Mouse (Mus musculus): Measurements from ENCODE around the gene Eps15. TPM values are rescaled to one million over a fixed set of nuclear protein-coding genes. Genes with fewer than 3 reads are reported as not detected.

The Eps15 gene
- total and polyA plus RNA-seq, 2 experiments: 5.5 to 29.6 TPM

DNA sequence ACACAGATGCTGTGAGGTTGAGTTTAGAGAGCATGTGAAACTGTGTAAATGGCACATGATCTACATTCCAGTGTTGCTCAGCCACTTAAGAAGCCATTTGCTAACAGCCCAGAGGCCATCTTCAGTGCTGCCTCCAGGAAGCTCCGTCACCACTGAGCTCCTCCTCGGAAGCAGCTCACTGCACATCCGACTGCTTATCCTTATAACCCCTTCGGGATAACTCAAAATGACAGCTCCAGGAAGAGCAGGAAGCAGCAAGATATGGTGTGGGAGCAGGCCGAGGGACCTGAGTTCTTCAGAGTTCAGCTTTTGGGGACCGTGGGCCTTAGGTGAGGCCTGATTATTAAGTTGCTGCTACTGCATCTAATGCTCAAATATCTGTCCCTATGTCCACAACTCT, 18.0 kb upstream of the Eps15 start:
- H3K36me3 ChIP-seq (ENCODE audit: control insufficient read depth, insufficient read depth, low read length): no peaks in the 10 kb centered on the region
- H3K79me2 ChIP-seq (ENCODE audit: control insufficient read depth, insufficient read depth, low read length): no peaks in the 10 kb centered on the region
- no peaks in the 10 kb centered on the region for H3K4me1 ChIP-seq (ENCODE audit: control insufficient read depth, insufficient read depth, low read length)
- no peak overlapping the region for H3K4me3 ChIP-seq (ENCODE audit: insufficient read depth, low read depth, low read length)
- 81% methylated on average over 6 of the region's 6 CpGs for WGBS
- no peaks in the 10 kb centered on the region for H3K27me3 ChIP-seq (ENCODE audit: control insufficient read depth, insufficient read depth, low read length)
- DNase-seq (ENCODE audit: extremely low read depth, low read depth, low spot score): no peak
- TF ChIP-seq POLR2A (IDR thresholded peaks at IDR 0.05; ENCODE audit: extremely low read depth, insufficient read depth, low read length): no peak
- TF ChIP-seq CTCF (IDR thresholded peaks at IDR 0.05; ENCODE audit: low read depth, low read length): no peak
- no peak overlapping the region for H3K27ac ChIP-seq (replicated peaks; ENCODE audit: insufficient read depth, low read depth, low read length)
- no peak overlapping the region for H3K9ac ChIP-seq (ENCODE audit: low read depth, low read length)

DNA sequence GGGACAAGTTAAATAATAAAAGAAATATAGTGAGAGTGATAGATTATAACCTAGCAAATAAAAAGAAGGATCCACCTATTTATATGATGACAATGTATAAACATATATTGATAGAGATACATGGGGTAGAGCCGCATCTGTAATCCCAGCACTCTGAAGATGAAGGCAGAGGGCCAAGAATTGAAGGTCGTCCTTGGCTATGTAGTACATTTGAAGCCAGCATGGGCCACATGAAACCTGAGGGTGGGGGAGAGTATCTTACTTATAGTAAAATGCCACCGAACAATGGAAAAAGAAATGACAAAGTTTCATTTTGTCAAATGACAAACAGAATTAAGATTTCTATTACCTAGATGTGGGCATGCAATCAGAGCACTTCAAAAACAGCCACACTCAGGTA, 14.0 kb upstream of the Eps15 start:
- Histone ChIP-seq H3K4me1 (ENCODE audit: control insufficient read depth, insufficient read depth, low read length) (no peaks in the 10 kb centered on the region), H3K9ac (ENCODE audit: low read depth, low read length) (no peak overlapping the region), H3K27me3 (ENCODE audit: control insufficient read depth, insufficient read depth, low read length) (no peaks in the 10 kb centered on the region), H3K79me2 (ENCODE audit: control insufficient read depth, insufficient read depth, low read length) (no peaks in the 10 kb centered on the region), H3K4me3 (ENCODE audit: insufficient read depth, low read depth, low read length) (no peak overlapping the region), H3K27ac (replicated peaks; ENCODE audit: insufficient read depth, low read depth, low read length) (no peak overlapping the region), H3K36me3 (ENCODE audit: control insufficient read depth, insufficient read depth, low read length) (no peaks in the 10 kb centered on the region)
- TF ChIP-seq CTCF (IDR thresholded peaks at IDR 0.05; ENCODE audit: low read depth, low read length): no peak
- TF ChIP-seq POLR2A (IDR thresholded peaks at IDR 0.05; ENCODE audit: extremely low read depth, insufficient read depth, low read length): no peak
- no peak for DNase-seq (ENCODE audit: extremely low read depth, low read depth, low spot score)
- 95% methylated on average over 3 of the region's 3 CpGs for WGBS

DNA sequence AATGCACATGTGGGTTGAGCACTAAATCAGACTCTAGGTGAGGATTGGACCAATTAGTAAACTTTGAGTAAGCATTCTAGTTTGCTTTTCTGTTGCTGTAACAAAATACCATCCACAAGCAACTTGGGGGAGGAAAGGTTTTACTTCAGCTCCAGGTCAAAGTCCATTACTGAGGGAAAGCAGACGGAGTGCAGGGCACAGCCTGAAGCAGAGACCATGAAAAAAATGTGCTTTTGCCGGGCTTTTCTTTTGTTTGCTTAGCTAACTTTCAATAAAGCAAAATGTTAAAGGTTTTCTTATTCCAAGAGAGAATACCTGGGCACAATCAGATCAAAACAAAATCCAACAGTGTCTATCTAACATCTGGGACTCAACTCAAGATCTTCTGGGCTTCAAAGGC, 13.3 kb upstream of the Eps15 start:
- no peak overlapping the region for H3K4me3 ChIP-seq (ENCODE audit: insufficient read depth, low read depth, low read length)
- no peak for TF ChIP-seq CTCF (IDR thresholded peaks at IDR 0.05; ENCODE audit: low read depth, low read length)
- TF ChIP-seq POLR2A (IDR thresholded peaks at IDR 0.05; ENCODE audit: extremely low read depth, insufficient read depth, low read length): no peak
- no peak overlapping the region for H3K27ac ChIP-seq (replicated peaks; ENCODE audit: insufficient read depth, low read depth, low read length)
- H3K4me1 ChIP-seq (ENCODE audit: control insufficient read depth, insufficient read depth, low read length): no peaks in the 10 kb centered on the region
- H3K9ac ChIP-seq (ENCODE audit: low read depth, low read length): no peak overlapping the region
- H3K27me3 ChIP-seq (ENCODE audit: control insufficient read depth, insufficient read depth, low read length): no peaks in the 10 kb centered on the region
- 33% methylated on average over 2 of the region's 2 CpGs for WGBS
- H3K79me2 ChIP-seq (ENCODE audit: control insufficient read depth, insufficient read depth, low read length): no peaks in the 10 kb centered on the region
- DNase-seq (ENCODE audit: extremely low read depth, low read depth, low spot score): peak; percentile 46
- no peaks in the 10 kb centered on the region for H3K36me3 ChIP-seq (ENCODE audit: control insufficient read depth, insufficient read depth, low read length)

DNA sequence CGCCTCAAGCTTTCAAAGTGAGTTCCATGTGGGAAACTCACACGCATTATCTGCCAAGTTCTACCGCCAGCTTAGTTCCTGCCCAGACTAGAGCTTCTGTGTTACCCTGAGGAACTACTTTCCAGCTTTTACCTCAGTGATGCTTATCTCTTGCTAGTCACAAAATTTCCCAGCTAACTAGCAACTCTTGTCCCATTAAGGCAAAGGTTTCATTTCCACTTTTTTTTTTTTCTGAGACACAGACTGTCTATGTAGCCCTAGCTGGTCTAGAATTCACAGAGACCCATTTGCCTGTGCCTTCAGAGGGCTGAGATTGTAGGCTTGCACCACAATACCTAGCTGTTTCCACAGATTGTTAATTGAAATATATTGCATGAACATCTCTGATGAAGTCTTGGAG, 12.6 kb upstream of the Eps15 start:
- Histone ChIP-seq H3K9ac (ENCODE audit: low read depth, low read length) (no peak overlapping the region), H3K36me3 (ENCODE audit: control insufficient read depth, insufficient read depth, low read length) (no peaks in the 10 kb centered on the region), H3K4me1 (ENCODE audit: control insufficient read depth, insufficient read depth, low read length) (no peaks in the 10 kb centered on the region), H3K79me2 (ENCODE audit: control insufficient read depth, insufficient read depth, low read length) (no peaks in the 10 kb centered on the region), H3K4me3 (ENCODE audit: insufficient read depth, low read depth, low read length) (no peak overlapping the region), H3K27me3 (ENCODE audit: control insufficient read depth, insufficient read depth, low read length) (no peaks in the 10 kb centered on the region), H3K27ac (replicated peaks; ENCODE audit: insufficient read depth, low read depth, low read length) (no peak overlapping the region)
- WGBS: 94% methylated on average over 3 of the region's 3 CpGs
- no peak for TF ChIP-seq CTCF (IDR thresholded peaks at IDR 0.05; ENCODE audit: low read depth, low read length)
- no peak for TF ChIP-seq POLR2A (IDR thresholded peaks at IDR 0.05; ENCODE audit: extremely low read depth, insufficient read depth, low read length)
- DNase-seq (ENCODE audit: extremely low read depth, low read depth, low spot score): no peak

DNA sequence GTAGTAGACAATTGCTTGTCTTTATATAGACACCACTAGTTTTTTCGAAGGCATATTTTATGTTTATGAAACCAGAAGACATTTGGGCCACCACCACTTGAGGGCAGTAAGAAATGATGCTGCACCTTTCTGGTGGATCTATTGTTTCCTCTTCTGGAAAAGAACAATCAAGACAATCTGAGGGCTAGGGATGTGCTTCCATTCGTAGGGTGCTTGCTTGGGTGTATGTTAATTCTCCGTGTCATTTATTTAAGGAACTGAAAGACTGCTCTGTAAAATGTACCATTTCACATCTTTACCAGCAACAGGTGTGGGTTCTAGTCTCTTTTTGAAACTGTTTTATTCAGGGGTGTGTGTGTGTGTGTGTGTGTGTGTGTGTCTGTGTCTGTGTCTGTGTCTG, 11.2 kb upstream of the Eps15 start:
- Histone ChIP-seq H3K9ac (ENCODE audit: low read depth, low read length) (no peak overlapping the region), H3K4me1 (ENCODE audit: control insufficient read depth, insufficient read depth, low read length) (no peaks in the 10 kb centered on the region), H3K36me3 (ENCODE audit: control insufficient read depth, insufficient read depth, low read length) (no peaks in the 10 kb centered on the region), H3K27me3 (ENCODE audit: control insufficient read depth, insufficient read depth, low read length) (no peaks in the 10 kb centered on the region), H3K27ac (replicated peaks; ENCODE audit: insufficient read depth, low read depth, low read length) (no peak overlapping the region), H3K4me3 (ENCODE audit: insufficient read depth, low read depth, low read length) (no peak overlapping the region), H3K79me2 (ENCODE audit: control insufficient read depth, insufficient read depth, low read length) (no peaks in the 10 kb centered on the region)
- no peak for TF ChIP-seq POLR2A (IDR thresholded peaks at IDR 0.05; ENCODE audit: extremely low read depth, insufficient read depth, low read length)
- TF ChIP-seq CTCF (IDR thresholded peaks at IDR 0.05; ENCODE audit: low read depth, low read length): no peak
- WGBS: 82% methylated on average over 3 of the region's 3 CpGs
- DNase-seq (ENCODE audit: extremely low read depth, low read depth, low spot score): no peak

DNA sequence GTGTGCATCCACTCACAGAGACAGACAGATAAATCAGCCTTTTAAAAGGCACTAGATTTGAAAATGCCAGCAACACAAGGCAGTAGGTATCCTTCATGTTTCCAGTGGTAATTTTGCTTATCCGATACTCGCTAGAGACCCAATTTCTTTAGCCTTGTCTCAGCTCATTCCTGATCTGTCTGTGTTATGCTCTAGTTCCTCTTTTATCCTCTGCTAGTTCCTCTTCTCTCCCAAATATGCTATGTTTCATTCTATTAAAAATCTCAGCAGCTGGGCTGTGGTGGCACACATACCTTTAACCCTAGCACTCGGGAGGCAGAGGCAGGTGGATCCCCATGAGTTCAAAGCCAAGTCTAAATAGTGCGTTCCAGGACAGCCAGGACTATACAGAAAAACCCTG, 8.3 kb upstream of the Eps15 start:
- Histone ChIP-seq H3K27me3 (ENCODE audit: control insufficient read depth, insufficient read depth, low read length) (no peaks in the 10 kb centered on the region), H3K27ac (replicated peaks; ENCODE audit: insufficient read depth, low read depth, low read length) (no peak overlapping the region), H3K4me1 (ENCODE audit: control insufficient read depth, insufficient read depth, low read length) (no peaks in the 10 kb centered on the region), H3K36me3 (ENCODE audit: control insufficient read depth, insufficient read depth, low read length) (no peaks in the 10 kb centered on the region), H3K79me2 (ENCODE audit: control insufficient read depth, insufficient read depth, low read length) (no peaks in the 10 kb centered on the region), H3K4me3 (ENCODE audit: insufficient read depth, low read depth, low read length) (no peak overlapping the region), H3K9ac (ENCODE audit: low read depth, low read length) (no peak overlapping the region)
- no peak for DNase-seq (ENCODE audit: extremely low read depth, low read depth, low spot score)
- 90% methylated on average over 4 of the region's 4 CpGs for WGBS
- TF ChIP-seq POLR2A (IDR thresholded peaks at IDR 0.05; ENCODE audit: extremely low read depth, insufficient read depth, low read length): no peak
- TF ChIP-seq CTCF (IDR thresholded peaks at IDR 0.05; ENCODE audit: low read depth, low read length): no peak
